Mouse (Mus musculus): ENCODE measurements around the gene Nrcam. TPM values are rescaled to one million over a fixed set of nuclear protein-coding genes. Genes with fewer than 3 reads are reported as not detected.

Gene Nrcam
- polyA plus RNA-seq, 1 experiment from 2014 or later: 102 TPM

DNA sequence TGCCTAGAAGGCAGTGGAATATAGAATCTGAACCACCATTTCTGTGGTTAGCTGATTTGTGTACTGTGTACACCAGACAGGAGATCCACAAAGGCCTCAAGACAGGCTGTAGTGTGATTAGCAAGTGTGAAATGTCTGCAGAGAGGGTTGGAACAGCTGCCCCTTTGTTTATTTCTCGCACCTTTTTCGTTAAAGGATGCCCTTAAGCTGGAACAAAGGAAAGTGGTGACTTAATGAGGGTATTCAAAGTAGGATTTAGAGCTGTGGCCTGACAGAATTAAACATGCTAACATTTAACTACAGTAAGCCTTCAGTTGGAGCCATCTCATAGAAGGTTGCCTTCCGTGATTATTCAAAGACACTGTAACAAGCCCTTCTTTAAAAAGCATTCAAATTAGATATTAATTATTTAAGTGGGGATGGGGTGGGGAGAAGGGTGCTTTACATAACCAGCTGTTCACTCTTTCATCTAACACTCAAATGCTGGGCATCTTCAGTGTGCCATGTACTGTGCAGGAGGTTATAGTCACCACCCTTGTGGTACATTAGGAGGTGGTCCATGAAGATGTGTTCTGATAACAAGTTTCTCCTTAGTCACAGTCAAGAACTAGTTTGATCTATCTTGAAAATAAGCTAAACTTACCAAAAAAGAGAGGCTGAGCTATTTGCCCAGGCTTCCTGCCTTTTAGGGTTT is 75.2 kb downstream of the Nrcam start:
- Histone ChIP-seq H3K27ac (replicated peaks) (peak overlapping the region; percentile 51; the same call in 1 of the 2 replicates), H3K4me2 (no peak overlapping the region), H3K36me3 (no peaks in the 10 kb centered on the region), H3K9me3 (replicated peaks) (no peaks in the 10 kb centered on the region), H3K9ac (replicated peaks) (no peak overlapping the region), H3K4me3 (replicated peaks) (no peak overlapping the region), H3K4me1 (peaks cover 19% of the 10 kb centered on the region), H3K27me3 (replicated peaks) (no peaks in the 10 kb centered on the region)
- WGBS: 7% methylated on average over 3 of the region's 3 CpGs
- peak; percentile 52; the same call in 1 of the 2 replicates for ATAC-seq (ENCODE audit: low FRiP score)

DNA sequence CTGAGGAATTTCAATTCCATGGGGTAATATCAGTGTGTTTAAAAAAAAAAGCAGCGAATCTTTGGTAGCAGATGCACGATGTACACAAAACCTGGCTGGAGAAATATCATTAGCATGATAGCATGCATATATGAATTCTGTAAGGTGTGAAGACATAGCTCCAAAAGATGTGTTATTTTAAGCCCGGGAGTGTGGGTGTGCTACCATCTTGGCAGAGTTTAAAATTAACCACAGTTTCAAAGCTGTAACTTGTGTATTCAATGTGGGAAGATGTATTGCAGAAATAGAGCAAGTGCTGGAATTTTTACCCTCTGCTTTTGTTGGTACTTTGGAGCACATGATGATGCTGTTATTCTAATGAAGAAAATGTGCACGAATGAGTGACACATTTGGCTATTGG is 81.1 kb downstream of the Nrcam start:
- H3K27ac ChIP-seq (replicated peaks): no peak overlapping the region
- no peaks in the 10 kb centered on the region for H3K9me3 ChIP-seq (replicated peaks)
- no peak overlapping the region for H3K4me2 ChIP-seq
- H3K36me3 ChIP-seq: no peaks in the 10 kb centered on the region
- no peak for ATAC-seq (ENCODE audit: low FRiP score)
- H3K27me3 ChIP-seq (replicated peaks): no peaks in the 10 kb centered on the region
- 77% methylated on average over 4 of the region's 4 CpGs for WGBS
- H3K4me1 ChIP-seq: peaks cover 4% of the 10 kb centered on the region; the same call in 1 of the 2 replicates
- no peak overlapping the region for H3K4me3 ChIP-seq (replicated peaks)
- H3K9ac ChIP-seq (replicated peaks): no peak overlapping the region

- no peaks in the 10 kb centered on the region for H3K36me3 ChIP-seq
- H3K4me2 ChIP-seq: no peak overlapping the region
- no peak overlapping the region for H3K4me3 ChIP-seq (replicated peaks)
- H3K9me3 ChIP-seq (replicated peaks): no peaks in the 10 kb centered on the region
- no peak overlapping the region for H3K27ac ChIP-seq (replicated peaks)
- ATAC-seq (ENCODE audit: low FRiP score): no peak
- 74% methylated on average over 3 of the region's 3 CpGs for WGBS
- H3K27me3 ChIP-seq (replicated peaks): no peaks in the 10 kb centered on the region
- no peak overlapping the region for H3K9ac ChIP-seq (replicated peaks)
- H3K4me1 ChIP-seq: peaks cover 4% of the 10 kb centered on the region; the same call in 1 of the 2 replicates
Measured at GRCm38 (mm10) chr12:44411031-44411430, 82.3 kb downstream of the Nrcam start.

GRCm38 (mm10) chr12:44422154-44422866 is 93.6 kb downstream of the Nrcam start:
- ATAC-seq (ENCODE audit: low FRiP score): peak; percentile 50; the same call in 1 of the 2 replicates
- no peaks in the 10 kb centered on the region for H3K27me3 ChIP-seq (replicated peaks)
- H3K27ac ChIP-seq (replicated peaks): no peak overlapping the region
- no peaks in the 10 kb centered on the region for H3K4me1 ChIP-seq
- no peaks in the 10 kb centered on the region for H3K9me3 ChIP-seq (replicated peaks)
- 25% methylated on average over 4 of the region's 4 CpGs for WGBS
- no peak overlapping the region for H3K9ac ChIP-seq (replicated peaks)
- no peaks in the 10 kb centered on the region for H3K36me3 ChIP-seq
- H3K4me3 ChIP-seq (replicated peaks): no peak overlapping the region
- no peak overlapping the region for H3K4me2 ChIP-seq

- H3K4me3 ChIP-seq (replicated peaks): no peak overlapping the region
- H3K27me3 ChIP-seq (replicated peaks): no peaks in the 10 kb centered on the region
- H3K4me1 ChIP-seq: no peaks in the 10 kb centered on the region
- 69% methylated on average over 4 of the region's 4 CpGs for WGBS
- no peaks in the 10 kb centered on the region for H3K36me3 ChIP-seq
- H3K4me2 ChIP-seq: no peak overlapping the region
- H3K9ac ChIP-seq (replicated peaks): no peak overlapping the region
- no peak overlapping the region for H3K27ac ChIP-seq (replicated peaks)
- ATAC-seq (ENCODE audit: low FRiP score): no peak
- no peaks in the 10 kb centered on the region for H3K9me3 ChIP-seq (replicated peaks)
Measured at GRCm38 (mm10) chr12:44422867-44423255, 94.2 kb downstream of the Nrcam start.

DNA sequence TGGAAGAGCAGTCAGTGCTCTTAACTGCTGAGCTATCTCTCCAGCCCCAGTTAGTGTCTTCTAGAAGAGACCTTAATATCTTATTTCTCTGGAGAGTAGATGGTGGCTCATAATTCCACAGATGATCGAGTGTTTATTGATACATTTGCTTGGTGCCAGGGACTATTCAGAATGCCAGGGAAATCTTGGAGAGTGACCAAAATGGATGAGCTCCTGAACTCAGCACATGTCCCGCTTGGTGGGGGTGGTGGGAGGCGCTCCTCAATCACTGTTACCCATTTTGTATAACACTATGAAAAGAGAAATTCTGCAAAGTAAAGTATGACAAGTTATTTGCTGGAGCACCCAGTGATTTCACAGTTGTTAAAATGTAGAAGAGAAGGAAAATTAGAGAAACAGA is 95.3 kb downstream of the Nrcam start:
- 86% methylated on average over 3 of the region's 3 CpGs for WGBS
- Histone ChIP-seq H3K4me3 (replicated peaks) (no peak overlapping the region), H3K4me2 (no peak overlapping the region), H3K9me3 (replicated peaks) (no peaks in the 10 kb centered on the region), H3K27ac (replicated peaks) (no peak overlapping the region), H3K9ac (replicated peaks) (no peak overlapping the region), H3K36me3 (no peaks in the 10 kb centered on the region), H3K4me1 (no peaks in the 10 kb centered on the region), H3K27me3 (replicated peaks) (no peaks in the 10 kb centered on the region)
- no peak for ATAC-seq (ENCODE audit: low FRiP score)

GRCm38 (mm10) chr12:44425040-44425439 is 96.4 kb downstream of the Nrcam start:
- H3K4me3 ChIP-seq (replicated peaks): no peak overlapping the region
- ATAC-seq (ENCODE audit: low FRiP score): no peak
- no peaks in the 10 kb centered on the region for H3K9me3 ChIP-seq (replicated peaks)
- H3K4me1 ChIP-seq: no peaks in the 10 kb centered on the region
- no peak overlapping the region for H3K9ac ChIP-seq (replicated peaks)
- WGBS: 15% methylated on average over 6 of the region's 6 CpGs
- H3K27ac ChIP-seq (replicated peaks): no peak overlapping the region
- no peaks in the 10 kb centered on the region for H3K36me3 ChIP-seq
- H3K27me3 ChIP-seq (replicated peaks): no peaks in the 10 kb centered on the region
- H3K4me2 ChIP-seq: no peak overlapping the region

- H3K9me3 ChIP-seq (replicated peaks): no peaks in the 10 kb centered on the region
- H3K9ac ChIP-seq (replicated peaks): no peak overlapping the region
- peaks cover 12% of the 10 kb centered on the region for H3K4me1 ChIP-seq
- 46% methylated on average over 6 of the region's 6 CpGs for WGBS
- no peak overlapping the region for H3K4me3 ChIP-seq (replicated peaks)
- H3K27ac ChIP-seq (replicated peaks): peak overlapping the region; percentile 74
- no peaks in the 10 kb centered on the region for H3K36me3 ChIP-seq
- ATAC-seq (ENCODE audit: low FRiP score): no peak
- no peak overlapping the region for H3K4me2 ChIP-seq
- no peaks in the 10 kb centered on the region for H3K27me3 ChIP-seq (replicated peaks)
Measured at GRCm38 (mm10) chr12:44430335-44430734, 101.7 kb downstream of the Nrcam start.

DNA sequence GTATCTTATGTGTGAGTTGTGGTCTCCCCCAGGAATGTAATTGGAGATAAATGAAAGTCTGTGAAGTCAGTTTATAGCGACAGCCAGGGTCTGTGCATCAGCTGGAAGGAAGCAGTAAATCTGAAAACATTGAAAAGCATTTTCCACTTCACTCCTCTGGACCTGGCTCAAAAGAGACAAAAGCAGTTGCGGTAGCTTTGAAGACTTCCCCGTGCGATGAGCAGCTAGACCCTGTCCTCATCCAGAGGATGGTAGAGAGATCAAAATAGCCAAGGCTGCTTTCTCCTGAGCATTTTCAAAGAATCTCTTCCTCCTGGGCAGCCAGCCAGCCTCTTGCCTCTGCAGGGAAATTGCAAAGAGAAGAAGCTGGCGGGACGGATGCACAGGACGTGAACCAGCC is 102.3 kb downstream of the Nrcam start:
- peak overlapping the region; percentile 74 for H3K27ac ChIP-seq (replicated peaks)
- H3K27me3 ChIP-seq (replicated peaks): no peaks in the 10 kb centered on the region
- H3K36me3 ChIP-seq: no peaks in the 10 kb centered on the region
- H3K9me3 ChIP-seq (replicated peaks): no peaks in the 10 kb centered on the region
- peak overlapping the region; percentile 30 for H3K4me2 ChIP-seq
- H3K4me1 ChIP-seq: peaks cover 12% of the 10 kb centered on the region
- ATAC-seq (ENCODE audit: low FRiP score): no peak
- no peak overlapping the region for H3K4me3 ChIP-seq (replicated peaks)
- 6% methylated on average over 7 of the region's 7 CpGs for WGBS
- H3K9ac ChIP-seq (replicated peaks): peak overlapping the region; percentile 28; the same call in 1 of the 2 replicates

- Histone ChIP-seq H3K27me3 (replicated peaks) (no peaks in the 10 kb centered on the region), H3K36me3 (no peaks in the 10 kb centered on the region), H3K4me3 (replicated peaks) (no peak overlapping the region), H3K4me2 (no peak overlapping the region), H3K9me3 (replicated peaks) (no peaks in the 10 kb centered on the region), H3K27ac (replicated peaks) (no peak overlapping the region), H3K9ac (replicated peaks) (no peak overlapping the region), H3K4me1 (peaks cover 25% of the 10 kb centered on the region)
- 75% methylated on average over 3 of the region's 3 CpGs for WGBS
- no peak for ATAC-seq (ENCODE audit: low FRiP score)
Measured at GRCm38 (mm10) chr12:44432727-44433126, 104.0 kb downstream of the Nrcam start.

DNA sequence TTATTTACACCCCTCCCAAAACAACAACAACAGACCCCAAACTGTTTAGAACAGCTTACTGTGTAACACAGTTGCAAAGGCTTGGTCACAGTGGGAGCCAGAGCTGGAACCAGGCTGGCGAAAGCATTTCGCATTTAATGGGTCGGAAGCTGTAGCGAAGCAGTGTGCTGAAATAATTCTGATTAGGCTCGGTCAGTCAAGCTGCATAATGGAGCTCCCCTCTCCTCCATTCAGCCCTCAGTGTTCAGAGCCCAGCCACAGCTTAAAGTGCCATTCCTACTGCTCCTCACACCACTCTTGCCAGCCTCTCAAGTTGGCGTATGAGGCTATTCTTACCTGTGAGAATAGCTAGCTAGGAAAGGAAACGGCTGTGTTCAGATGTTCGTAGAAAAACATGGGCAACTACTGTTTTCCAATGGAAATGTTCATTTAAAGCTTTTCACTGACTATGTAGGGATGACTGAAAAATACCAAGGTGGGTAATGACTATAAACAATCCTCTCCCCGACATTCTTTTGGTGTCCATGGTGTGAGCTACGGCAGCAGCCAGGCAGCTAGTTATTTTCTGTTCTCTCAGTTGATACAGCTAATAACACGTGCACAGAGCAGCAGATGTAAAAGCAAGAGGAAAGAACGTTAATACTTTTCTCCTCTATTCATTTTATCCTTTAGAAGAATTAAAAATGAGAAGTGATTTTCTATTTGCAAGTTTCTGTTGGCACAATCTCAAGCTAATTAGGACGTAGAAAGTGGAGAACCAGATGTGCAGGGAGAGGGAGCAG is 108.6 kb downstream of the Nrcam start:
- peak overlapping the region; percentile 8; the same call in 1 of the 2 replicates for H3K4me3 ChIP-seq (replicated peaks)
- no peaks in the 10 kb centered on the region for H3K36me3 ChIP-seq
- H3K4me2 ChIP-seq: peak overlapping the region; percentile 42
- H3K27me3 ChIP-seq (replicated peaks): no peaks in the 10 kb centered on the region
- peak; percentile 75 for ATAC-seq (ENCODE audit: low FRiP score)
- peak overlapping the region; percentile 71 for H3K27ac ChIP-seq (replicated peaks)
- 11% methylated on average over 13 of the region's 13 CpGs for WGBS
- H3K9me3 ChIP-seq (replicated peaks): no peaks in the 10 kb centered on the region
- peaks cover 30% of the 10 kb centered on the region for H3K4me1 ChIP-seq
- H3K9ac ChIP-seq (replicated peaks): 0 out of 2 replicates have a peak overlapping the region, but pooled peaks have one; percentile 3

All from neural tube, embryonic 15.5 days (tissue).